Mouse (Mus musculus) intestine, embryonic 16.5 days (tissue): ENCODE data around the gene Babam2. TPM values are rescaled to one million over a fixed set of nuclear protein-coding genes. Genes with fewer than 3 reads are reported as not detected.
A peak's percentile ranks its signal among the peaks of the same experiment; 100 is the strongest.

ENCODE experiments used
- ATAC-seq: fragments of 200-750 bp; cut with Nextera tagmentation; 2 replicates; pipeline ENCODE4 v1.8.0; 2017; ENCODE audit warnings: moderate TSS enrichment, moderate library complexity
- H3K27ac ChIP-seq: fragments of 300-500 bp; sonication (generic); 2 replicates; pipeline ENCODE4 v1.5.1; 2014; ENCODE audit warnings: mild to moderate bottlenecking, low read length
- H3K27me3 ChIP-seq: fragments of 300-500 bp; sonication (generic); replicated peaks from 2 replicates; pipeline ENCODE4 v1.6.1; 2014; ENCODE audit warnings: low read length, control low read depth, mixed read lengths; ENCODE audit not compliant: control insufficient read depth, insufficient read depth
- H3K36me3 ChIP-seq: fragments of 300-500 bp; sonication (generic); 2 replicates; pipeline ENCODE4 v1.6.1; 2014; ENCODE audit warnings: low read length, control low read depth; ENCODE audit not compliant: control insufficient read depth, insufficient read depth
- H3K4me1 ChIP-seq: fragments of 300-500 bp; sonication (generic); 2 replicates; pipeline ENCODE4 v1.6.1; 2014; ENCODE audit warnings: low read length, control low read depth, mixed read lengths; ENCODE audit not compliant: control insufficient read depth, insufficient read depth
- H3K4me2 ChIP-seq: fragments of 300-500 bp; sonication (generic); 2 replicates; pipeline ENCODE4 v1.6.1; 2014; ENCODE audit warnings: low read depth, low read length, control low read depth
- H3K4me3 ChIP-seq: fragments of 300-500 bp; sonication (generic); 2 replicates; pipeline ENCODE4 v1.5.1; 2014; ENCODE audit warnings: mild to moderate bottlenecking, low read length
- H3K9ac ChIP-seq: fragments of 300-500 bp; sonication (generic); 2 replicates; pipeline ENCODE4 v1.6.1; 2014; ENCODE audit warnings: low read depth, low read length
- H3K9me3 ChIP-seq: fragments of 300-500 bp; sonication (generic); 2 replicates; pipeline ENCODE4 v1.6.1; 2016; ENCODE audit warnings: low read length, control low read depth; ENCODE audit not compliant: control insufficient read depth
- WGBS: fragments of 180-500 bp; shearing (Covaris S2); extraction: QIAGEN DNeasy Blood & Tissue Kit; methylation state at CpG from one replicate; pipeline ENCODE4 v1.1.7; 2014; 5-methylcytosine and 5-hydroxymethylcytosine counted together
- polyA plus RNA-seq: library from polyadenylated mRNA; unstranded; fragments of >200 nt; fragmentation: Nextera tagmentation; extraction: Ambion mirVana; gene quantifications from 2 replicates; pipeline ENCODE4 v1.2.1, GENCODE M21; 2015

The Babam2 gene
- polyA plus RNA-seq, 1 experiment from 2014 or later = 69.0 TPM

DNA sequence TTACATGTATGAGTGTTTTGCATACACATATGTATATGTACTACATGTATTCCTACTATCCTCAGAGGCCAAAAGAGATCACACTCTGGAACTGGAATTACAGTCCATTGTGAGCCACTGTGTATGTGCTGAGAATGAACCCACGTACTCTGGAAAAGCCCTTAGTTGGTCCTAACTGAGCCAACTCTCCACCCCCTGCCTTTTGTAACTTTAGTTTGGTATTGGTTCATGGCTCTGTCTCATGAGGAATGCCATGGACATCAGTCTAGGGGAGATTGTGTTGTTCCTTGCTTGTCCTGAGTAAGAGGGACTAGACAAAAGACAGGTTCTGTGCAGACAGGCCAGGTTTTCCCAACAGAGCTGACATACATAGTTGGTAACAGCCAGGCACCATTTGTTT lies 177.1 kb downstream of the Babam2 start:
- no peak overlapping the region for H3K9ac ChIP-seq
- H3K4me1 ChIP-seq = no peaks in the 10 kb centered on the region
- whole genome bisulfite sequencing = 80% methylated on average over 1 of the region's 1 CpGs
- no peaks in the 10 kb centered on the region for H3K27me3 ChIP-seq
- no peak for ATAC-seq
- no peak overlapping the region for H3K27ac ChIP-seq
- H3K36me3 ChIP-seq = no peaks in the 10 kb centered on the region
- H3K4me3 ChIP-seq = no peak overlapping the region
- H3K4me2 ChIP-seq = no peak overlapping the region
- no peaks in the 10 kb centered on the region for H3K9me3 ChIP-seq

DNA sequence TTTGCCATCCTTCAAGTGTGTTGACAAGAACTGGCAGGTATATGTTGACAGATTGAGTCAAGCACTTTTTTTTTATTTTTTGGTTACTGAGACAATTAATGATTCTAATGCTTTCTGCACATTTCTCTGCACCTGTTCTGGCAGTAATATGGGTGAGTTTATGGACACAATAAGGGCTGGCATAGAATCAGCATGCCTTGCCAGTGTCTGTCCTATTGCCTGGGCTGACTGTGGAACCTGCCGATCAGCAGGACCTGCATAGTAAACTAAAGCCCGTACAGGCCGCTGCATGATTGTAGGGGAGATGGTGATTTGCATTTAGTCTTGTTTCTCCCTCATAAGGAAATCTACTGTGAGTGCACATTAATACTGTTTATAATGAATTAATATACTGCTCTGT lies 178.0 kb downstream of the Babam2 start:
- H3K27me3 ChIP-seq = no peaks in the 10 kb centered on the region
- H3K9ac ChIP-seq = no peak overlapping the region
- 85% methylated on average over 3 of the region's 3 CpGs for WGBS
- no peak overlapping the region for H3K4me3 ChIP-seq
- H3K36me3 ChIP-seq = no peaks in the 10 kb centered on the region
- H3K9me3 ChIP-seq = no peaks in the 10 kb centered on the region
- H3K4me1 ChIP-seq = no peaks in the 10 kb centered on the region
- ATAC-seq = no peak
- no peak overlapping the region for H3K4me2 ChIP-seq
- no peak overlapping the region for H3K27ac ChIP-seq

DNA sequence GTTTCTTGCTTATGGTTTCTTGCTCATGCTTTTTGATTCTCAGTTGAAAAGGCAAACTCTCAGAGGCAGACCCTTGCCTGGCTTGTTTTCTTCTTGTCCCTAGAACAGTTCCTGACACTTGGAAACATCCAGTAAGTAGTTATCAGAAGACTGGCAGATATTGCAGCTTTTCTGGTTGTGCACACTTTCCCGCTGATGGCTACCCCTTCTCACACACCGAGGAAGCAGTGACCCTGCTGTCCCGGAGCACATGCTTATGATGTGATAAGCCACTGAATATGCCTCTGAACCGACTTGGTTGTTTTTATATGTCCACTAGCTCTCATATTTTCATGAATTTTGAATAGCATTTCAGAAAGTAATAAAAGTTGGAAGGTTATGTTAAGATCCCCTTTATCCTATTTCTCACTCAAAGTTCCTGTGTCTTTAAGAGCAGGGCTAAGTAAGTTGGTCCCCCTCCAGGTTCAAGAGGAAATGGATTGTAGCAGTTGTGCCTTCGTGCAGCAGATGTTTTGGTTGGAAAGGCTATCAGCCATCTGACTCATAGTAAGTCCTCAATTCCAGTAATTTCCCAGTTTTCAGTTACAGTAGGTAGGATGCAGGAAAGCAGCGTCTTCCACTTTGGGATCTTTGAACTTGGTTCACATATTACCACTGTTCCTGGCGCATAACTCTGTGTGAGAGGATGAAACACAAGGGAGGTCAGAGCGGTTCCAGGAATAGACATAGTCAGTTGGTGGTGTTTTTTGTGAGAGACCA lies 178.9 kb downstream of the Babam2 start:
- no peak overlapping the region for H3K4me2 ChIP-seq
- 65% methylated on average over 8 of the region's 8 CpGs for WGBS
- no peaks in the 10 kb centered on the region for H3K9me3 ChIP-seq
- no peaks in the 10 kb centered on the region for H3K27me3 ChIP-seq
- no peak for ATAC-seq
- no peak overlapping the region for H3K4me3 ChIP-seq
- no peaks in the 10 kb centered on the region for H3K4me1 ChIP-seq
- H3K9ac ChIP-seq = no peak overlapping the region
- no peak overlapping the region for H3K27ac ChIP-seq
- no peaks in the 10 kb centered on the region for H3K36me3 ChIP-seq

DNA sequence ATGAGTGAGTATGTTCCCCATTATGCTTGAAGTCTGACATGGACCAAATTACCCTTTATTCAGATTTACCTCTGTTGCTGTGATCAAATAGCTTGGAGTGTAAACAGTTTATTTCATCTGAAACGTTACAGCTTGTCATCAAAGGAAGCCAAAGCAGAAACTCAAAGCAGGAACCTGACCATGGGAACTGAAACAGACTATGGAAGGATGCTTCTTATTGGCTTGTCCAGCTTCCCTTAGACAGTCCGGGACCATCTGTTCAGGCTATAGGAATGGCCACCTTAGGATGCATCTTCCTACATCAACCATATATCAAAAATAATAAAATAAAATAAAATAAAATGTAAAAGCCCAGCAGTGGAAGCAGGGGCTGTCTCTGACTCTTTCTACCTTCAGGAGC lies 183.0 kb downstream of the Babam2 start:
- Histone ChIP-seq H3K4me3 (no peak overlapping the region), H3K4me1 (no peaks in the 10 kb centered on the region), H3K9ac (no peak overlapping the region), H3K27ac (no peak overlapping the region), H3K4me2 (no peak overlapping the region), H3K27me3 (no peaks in the 10 kb centered on the region), H3K36me3 (no peaks in the 10 kb centered on the region), H3K9me3 (no peaks in the 10 kb centered on the region)
- no peak for ATAC-seq
- WGBS = 66% methylated on average over 2 of the region's 2 CpGs

DNA sequence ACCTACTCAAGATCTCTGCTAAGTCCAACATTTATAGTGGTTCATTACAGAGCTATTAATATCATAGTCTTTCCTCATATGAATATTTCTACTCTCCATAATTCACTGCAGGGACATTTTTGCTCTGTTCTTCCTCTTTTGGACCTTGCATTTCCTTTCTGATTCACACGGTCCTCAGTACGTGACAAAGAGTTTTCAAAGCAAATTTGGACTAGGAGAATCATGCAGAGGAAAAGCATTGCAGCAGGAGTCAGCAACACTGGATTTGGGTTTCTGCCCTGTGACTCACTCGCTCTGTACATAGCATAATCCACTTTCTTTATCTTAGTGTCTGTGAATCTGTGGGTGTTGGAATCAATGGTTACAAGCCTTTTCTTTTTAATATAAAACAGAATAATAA lies 184.8 kb downstream of the Babam2 start:
- H3K4me3 ChIP-seq = no peak overlapping the region
- no peaks in the 10 kb centered on the region for H3K4me1 ChIP-seq
- H3K27ac ChIP-seq = no peak overlapping the region
- no peaks in the 10 kb centered on the region for H3K36me3 ChIP-seq
- H3K9me3 ChIP-seq = no peaks in the 10 kb centered on the region
- no peak for ATAC-seq
- WGBS = 61% methylated on average over 3 of the region's 3 CpGs
- H3K27me3 ChIP-seq = no peaks in the 10 kb centered on the region
- H3K4me2 ChIP-seq = no peak overlapping the region
- no peak overlapping the region for H3K9ac ChIP-seq

DNA sequence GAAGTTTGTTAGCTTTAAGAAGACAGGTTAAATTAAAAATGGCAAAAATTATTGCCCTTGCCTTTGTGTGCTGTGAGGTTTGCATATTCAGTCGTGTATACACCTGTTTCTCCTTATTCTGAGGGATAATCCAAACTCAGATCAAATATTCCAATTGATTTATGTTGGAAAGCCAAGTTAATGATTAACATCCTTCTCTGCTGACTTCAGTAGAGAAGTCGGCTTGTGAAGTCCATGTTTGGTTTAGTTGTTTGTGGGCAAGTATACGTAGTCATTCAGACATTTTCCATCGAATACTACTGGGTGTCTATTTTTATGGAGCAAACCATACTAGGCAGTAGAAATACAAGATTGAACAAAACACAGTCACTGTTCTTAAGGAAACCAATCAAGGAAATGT lies 187.5 kb downstream of the Babam2 start:
- no peaks in the 10 kb centered on the region for H3K27me3 ChIP-seq
- no peak overlapping the region for H3K9ac ChIP-seq
- H3K9me3 ChIP-seq = no peaks in the 10 kb centered on the region
- 40% methylated on average over 4 of the region's 4 CpGs for WGBS
- H3K4me3 ChIP-seq = no peak overlapping the region
- no peak overlapping the region for H3K4me2 ChIP-seq
- H3K27ac ChIP-seq = peak overlapping the region; percentile 38; the same call in 1 of the 2 replicates
- H3K4me1 ChIP-seq = peaks cover 2% of the 10 kb centered on the region; the same call in 1 of the 2 replicates
- H3K36me3 ChIP-seq = no peaks in the 10 kb centered on the region
- ATAC-seq = 0 out of 2 replicates have a peak, but pooled peaks have one; percentile 26

DNA sequence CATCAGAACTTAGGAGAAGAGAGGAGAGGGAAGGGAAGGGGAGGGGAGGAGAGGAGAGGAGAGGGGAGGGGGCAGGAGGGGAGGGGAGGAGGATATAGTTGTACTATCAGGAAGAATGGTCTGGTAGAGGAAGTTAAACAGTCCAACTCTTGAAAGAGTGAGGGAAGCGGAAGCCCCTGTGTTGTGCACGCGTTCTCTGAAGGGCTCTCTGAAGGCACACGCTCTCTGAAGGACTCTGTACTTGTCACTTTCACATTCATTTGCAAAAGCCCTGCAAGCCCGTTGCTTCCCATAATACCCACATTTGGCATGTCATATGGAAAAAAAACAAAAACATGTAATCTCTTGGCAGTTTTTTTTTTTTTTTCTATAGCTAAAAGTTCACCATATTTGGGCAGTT lies 190.1 kb downstream of the Babam2 start:
- Histone ChIP-seq H3K4me1 (peaks cover 2% of the 10 kb centered on the region; the same call in 1 of the 2 replicates), H3K9ac (no peak overlapping the region), H3K9me3 (no peaks in the 10 kb centered on the region), H3K27me3 (no peaks in the 10 kb centered on the region), H3K4me3 (no peak overlapping the region), H3K36me3 (no peaks in the 10 kb centered on the region), H3K27ac (no peak overlapping the region), H3K4me2 (no peak overlapping the region)
- WGBS = 65% methylated on average over 5 of the region's 5 CpGs
- ATAC-seq = no peak

DNA sequence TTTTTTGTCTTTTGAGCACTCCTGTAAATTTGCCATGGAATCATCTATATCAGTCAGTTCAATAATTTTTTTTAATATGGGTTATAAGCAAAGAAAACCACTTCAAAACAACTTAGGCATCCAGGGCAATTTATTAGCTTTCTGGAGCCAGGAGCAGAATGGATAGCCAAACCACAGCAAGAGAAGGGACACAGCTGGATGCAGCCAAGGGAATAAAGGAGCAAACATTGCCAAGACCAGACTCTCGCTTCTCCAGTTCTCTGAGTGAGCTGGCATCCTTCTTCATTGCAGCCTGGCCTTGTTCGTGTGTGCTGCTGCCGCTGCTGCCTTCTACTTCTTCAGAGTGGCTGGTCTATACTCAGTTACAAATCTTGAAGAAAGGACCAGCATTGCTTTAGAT lies 190.9 kb downstream of the Babam2 start:
- H3K9me3 ChIP-seq = no peaks in the 10 kb centered on the region
- 71% methylated on average over 3 of the region's 3 CpGs for WGBS
- no peaks in the 10 kb centered on the region for H3K27me3 ChIP-seq
- no peaks in the 10 kb centered on the region for H3K36me3 ChIP-seq
- peak overlapping the region; percentile 9 for H3K27ac ChIP-seq
- H3K9ac ChIP-seq = no peak overlapping the region
- no peak overlapping the region for H3K4me3 ChIP-seq
- no peak overlapping the region for H3K4me2 ChIP-seq
- no peak for ATAC-seq
- H3K4me1 ChIP-seq = peaks cover 2% of the 10 kb centered on the region; the same call in 1 of the 2 replicates

DNA sequence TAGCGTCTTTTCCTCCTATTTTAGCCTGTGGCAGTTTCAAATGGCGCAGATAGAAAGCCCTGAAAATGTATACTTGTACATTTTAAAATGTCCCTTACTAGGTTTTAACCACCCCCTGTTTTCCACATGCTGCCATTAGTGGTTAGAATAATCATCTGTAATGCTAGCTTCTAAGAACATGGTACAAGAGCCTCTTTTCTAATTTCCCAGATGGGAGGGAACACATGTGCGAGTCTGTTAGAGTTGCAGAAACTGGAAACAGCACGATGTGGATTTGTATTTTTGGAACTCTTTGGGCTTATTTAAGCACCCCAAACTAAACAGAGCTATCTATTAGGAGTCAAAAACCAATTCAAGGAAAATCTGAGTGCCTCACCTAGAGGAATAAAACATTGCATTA lies 195.1 kb downstream of the Babam2 start:
- 88% methylated on average over 4 of the region's 4 CpGs for WGBS
- Histone ChIP-seq H3K27ac (no peak overlapping the region), H3K9me3 (no peaks in the 10 kb centered on the region), H3K4me3 (no peak overlapping the region), H3K4me1 (peaks cover 2% of the 10 kb centered on the region; the same call in 1 of the 2 replicates), H3K4me2 (no peak overlapping the region), H3K27me3 (no peaks in the 10 kb centered on the region), H3K9ac (no peak overlapping the region), H3K36me3 (no peaks in the 10 kb centered on the region)
- ATAC-seq = no peak

DNA sequence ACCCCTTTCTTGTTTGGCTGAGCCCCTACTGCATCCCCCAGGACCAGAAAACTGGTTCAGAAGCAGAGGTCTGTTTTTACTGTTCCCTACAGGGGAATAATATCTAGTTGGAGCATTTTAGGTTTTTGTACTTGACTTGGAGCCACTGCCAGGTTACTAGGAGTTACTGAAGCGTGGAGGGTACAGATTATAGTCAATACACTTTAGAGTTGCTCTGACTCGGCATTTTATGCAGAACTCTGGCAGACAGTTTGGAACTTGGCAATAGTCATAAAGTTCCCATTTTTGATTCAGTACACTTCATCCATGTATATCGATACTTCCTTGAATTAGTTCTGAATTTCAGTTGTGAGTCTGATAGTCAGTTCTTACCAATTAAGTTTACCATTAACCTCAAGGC lies 202.4 kb downstream of the Babam2 start:
- Histone ChIP-seq H3K9me3 (no peaks in the 10 kb centered on the region), H3K4me1 (no peaks in the 10 kb centered on the region), H3K4me3 (no peak overlapping the region), H3K36me3 (no peaks in the 10 kb centered on the region), H3K4me2 (no peak overlapping the region), H3K9ac (no peak overlapping the region), H3K27me3 (no peaks in the 10 kb centered on the region), H3K27ac (no peak overlapping the region)
- 96% methylated on average over 3 of the region's 3 CpGs for WGBS
- ATAC-seq = no peak
